Mouse (Mus musculus) gonadal fat pad, adult 2 months (tissue): Measurements from ENCODE around the gene Lgr4. TPM values are rescaled to one million over a fixed set of nuclear protein-coding genes. Genes with fewer than 3 reads are reported as not detected.

ENCODE experiments used
- DNase-seq: peaks from one replicate; pipeline ENCODE4 v3.0.0-alpha.2; 2012; ENCODE audit warnings: low read depth
- polyA plus RNA-seq: library from polyadenylated mRNA; depleted of rRNA; stranded (reverse); fragments of >200 nt; gene quantifications from 2 replicates; pipeline ENCODE4 v1.2.3, GENCODE M21; 2012; rRNA removed

Gene Lgr4
- polyA plus RNA-seq, 1 experiment: 31.5 TPM

DNA sequence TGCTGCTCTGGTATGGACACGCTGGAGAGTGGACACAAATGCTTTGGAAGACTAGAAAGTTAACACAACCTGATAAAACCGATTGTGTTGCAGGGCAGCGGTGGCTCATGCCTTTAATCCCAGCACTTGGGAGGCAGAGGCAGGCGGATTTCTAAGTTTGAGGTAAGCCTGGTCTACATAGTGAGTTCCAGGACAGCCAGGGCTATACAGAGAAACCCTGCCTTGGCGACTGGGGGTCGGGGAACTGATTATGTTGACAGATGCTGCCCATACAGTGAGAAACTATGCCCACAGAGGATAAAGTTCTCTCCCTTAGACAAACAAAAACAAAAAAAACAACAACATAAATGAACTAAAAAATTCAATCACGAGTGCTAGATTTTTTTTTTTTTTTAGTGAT, 99.6 kb downstream of the Lgr4 start:
- DNase-seq: no peak

DNA sequence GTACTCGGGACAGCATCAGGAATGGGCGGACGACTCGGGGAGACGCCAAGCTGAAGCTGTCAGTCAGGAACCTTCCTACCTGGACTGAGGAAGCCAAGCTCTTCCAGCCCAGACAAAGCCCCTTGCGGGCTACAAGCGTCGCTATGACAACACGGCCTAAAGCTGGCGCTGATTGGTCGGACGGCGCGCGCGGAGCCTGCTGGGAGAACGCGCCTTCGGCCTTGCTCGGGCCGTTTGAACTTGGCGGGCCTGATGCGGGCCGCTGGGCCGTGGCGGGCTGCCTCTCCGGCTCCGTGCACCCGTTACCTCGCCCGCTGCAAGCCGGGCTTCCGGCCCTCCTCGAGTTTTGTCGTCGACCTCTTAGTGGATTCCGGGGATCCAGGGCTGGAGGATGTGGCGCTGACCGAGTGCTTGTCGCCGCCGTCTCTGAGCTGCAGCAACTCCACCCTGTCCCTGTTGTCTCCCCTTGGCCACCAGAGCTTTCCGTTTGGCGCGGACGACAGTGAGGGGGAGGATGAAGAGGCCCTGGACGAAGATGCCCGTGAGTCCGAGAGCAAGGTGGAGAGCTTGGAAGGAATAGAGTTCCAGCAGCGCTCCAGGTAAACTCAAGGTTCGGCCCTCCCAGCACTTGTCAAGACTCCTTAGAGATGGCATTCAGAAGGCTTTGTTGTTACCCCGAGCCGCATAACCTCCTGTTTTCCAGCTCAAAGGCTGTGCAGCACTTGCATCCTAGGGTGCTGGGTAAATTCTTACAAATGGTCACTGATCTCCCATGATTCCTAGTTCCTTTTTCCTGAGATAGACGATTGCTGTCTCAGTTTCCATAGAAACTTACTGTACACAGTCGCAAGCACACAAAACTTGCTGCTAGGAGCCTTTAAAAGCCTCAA, 100.4 kb downstream of the Lgr4 start, which contains the start of gene Ccdc34:
Gene Ccdc34, plus strand, starts transcription at position 202 of the 890 bp plus-strand sequence.
- DNase-seq: no peak

DNA sequence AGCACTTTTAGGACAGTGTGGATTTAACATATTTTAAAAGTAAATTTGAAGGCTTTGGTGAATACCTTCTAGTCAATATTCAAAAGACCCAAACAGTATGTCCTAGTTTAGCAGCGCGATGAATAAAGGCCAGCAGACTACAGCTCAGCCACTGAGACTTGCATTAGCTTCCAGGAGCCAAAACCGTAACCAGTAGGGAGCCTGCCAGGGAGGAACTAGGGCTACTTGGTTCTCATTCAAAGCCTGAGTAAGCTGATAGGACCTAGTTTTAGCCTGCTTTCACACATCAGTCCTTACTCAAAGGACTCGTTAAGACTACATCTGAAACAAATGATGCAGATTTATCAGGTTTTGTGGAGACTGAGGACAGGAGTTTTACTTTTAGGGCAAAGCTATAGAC, 102.2 kb downstream of the Lgr4 start:
- no peak for DNase-seq

DNA sequence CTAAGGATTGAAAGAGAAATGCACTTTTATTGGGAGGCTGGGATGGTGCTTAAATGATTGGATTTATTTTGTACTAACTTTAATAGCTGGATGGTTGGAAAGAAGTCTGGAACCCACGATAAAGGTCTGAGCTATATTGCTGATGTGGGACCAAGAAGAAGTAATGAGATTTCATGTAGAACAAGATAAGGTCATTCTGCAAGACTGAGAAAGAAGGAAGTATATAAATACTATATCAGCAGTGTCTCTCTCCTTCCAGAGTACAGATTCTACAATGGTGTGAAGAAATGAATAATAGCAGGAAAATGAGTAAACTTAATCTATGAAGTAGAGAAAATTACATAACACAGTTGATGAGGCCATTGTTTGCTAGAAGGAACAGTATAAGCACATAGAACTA, 103.0 kb downstream of the Lgr4 start:
- DNase-seq: no peak

DNA sequence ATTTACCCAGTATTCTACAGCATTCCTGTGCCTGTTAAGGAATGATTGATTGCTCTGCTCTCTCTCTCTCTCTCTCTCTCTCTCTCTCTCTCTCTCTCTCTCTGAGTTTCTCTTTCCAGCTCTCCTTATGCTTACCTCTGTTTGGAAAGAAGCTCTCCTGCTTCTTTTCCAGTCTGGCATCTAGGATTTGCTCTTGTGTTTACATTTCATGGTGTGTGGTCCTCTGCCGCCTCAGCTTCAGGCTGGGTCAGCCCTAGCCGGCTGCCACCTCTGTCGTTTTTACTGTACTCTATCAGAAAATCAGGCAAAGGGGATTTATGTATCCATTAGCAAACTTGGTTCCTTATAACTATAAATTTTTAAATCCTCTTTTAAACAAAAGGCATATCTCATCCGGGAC, 118.8 kb downstream of the Lgr4 start:
- no peak for DNase-seq

DNA sequence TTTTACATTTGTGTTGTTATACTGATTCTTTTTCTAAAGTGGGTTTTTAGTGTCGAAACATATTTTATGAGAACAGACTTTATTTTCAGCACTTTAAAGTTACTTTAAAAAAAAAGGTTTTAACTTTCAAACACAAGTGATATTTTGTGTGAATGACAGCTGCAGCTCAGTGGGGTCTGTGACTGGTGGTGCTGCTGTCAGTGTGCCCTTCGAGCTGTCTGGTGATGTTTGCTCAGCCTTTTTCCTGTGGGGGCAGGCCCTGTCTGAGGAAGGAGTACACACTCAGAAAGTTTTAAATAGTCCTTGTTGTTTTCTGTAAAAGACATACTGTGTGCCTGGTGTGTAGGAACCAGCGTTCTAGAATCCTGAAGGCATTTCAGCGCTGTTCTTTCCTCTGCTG, 119.2 kb downstream of the Lgr4 start:
- no peak for DNase-seq

DNA sequence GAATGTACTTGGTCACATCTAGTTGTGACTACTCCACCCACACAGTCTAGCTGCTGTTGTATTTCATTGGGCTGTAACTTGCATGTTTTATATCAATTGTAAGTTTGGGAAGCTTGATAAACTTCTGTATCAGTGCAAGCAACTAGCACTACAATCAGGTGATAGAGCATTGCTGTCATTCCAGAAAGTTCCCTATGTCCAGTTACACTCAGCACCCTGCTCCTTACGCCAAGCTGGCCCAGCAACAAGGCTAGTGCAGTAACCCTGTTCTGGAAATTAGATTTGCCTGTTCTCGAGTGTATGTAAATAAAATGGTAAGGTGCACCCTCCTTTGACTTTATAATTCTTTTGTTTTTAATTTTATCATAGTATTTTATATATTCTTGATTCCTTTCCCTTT, 119.8 kb downstream of the Lgr4 start:
- no peak for DNase-seq

DNA sequence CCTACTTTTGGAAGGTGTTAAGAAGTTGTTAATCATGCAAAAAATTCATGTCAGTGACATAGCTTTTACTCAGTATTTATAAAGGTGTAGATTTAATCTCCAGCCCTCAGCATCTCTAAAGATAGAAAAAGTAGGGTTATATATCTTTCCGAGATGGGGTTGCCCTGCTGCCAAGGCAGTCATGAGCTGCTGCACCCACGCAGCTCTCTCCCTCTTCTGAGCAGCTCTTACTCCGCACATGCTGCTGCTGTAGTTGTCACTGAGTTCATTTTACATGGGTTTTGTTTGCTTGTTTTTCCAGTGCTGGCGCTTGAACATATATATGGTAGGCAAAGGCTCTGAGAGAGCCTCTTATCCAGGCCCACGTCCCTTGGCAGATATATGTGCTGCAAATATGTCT, 120.9 kb downstream of the Lgr4 start:
- DNase-seq: no peak

DNA sequence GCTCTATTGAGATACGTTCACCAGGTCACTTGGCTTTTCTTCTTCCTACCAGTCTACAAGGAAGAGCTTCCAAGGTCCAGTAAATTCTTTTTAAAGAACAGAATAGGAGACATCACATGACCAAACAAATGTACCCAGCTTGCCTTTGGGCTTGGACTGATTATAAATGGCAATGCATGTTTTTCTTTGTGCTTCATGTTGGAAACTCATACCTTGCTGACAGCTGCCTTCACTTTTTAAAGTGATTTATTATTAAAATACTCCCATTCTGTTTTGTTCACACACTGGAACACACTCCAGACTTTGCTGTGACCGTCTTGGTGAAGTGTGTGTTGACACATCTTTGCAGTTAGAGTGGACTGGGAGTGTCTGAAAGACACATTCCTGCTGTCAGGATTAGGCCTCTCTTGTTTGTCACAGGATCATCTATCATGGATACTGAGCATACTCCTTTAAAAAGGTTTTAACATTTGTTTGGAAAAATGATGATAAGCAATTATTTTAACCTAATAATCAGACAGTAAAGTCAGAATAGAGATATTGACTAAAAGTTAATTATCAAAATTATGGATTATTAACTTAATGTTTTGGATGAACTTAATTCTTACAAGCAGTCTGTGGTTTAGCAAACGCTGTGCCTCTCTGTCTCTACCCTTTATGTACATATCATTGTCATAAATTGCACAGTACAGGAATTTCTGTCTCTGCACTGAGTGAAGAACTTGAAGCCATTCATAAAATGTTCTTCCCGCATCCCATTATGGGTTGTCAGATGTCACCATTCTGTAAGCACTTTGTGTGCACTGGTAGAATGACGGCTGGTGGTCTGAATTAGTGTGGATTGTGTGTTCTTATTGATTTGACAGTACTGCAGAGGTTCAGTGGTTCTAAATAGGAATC, 125.7 kb downstream of the Lgr4 start:
- no peak for DNase-seq

DNA sequence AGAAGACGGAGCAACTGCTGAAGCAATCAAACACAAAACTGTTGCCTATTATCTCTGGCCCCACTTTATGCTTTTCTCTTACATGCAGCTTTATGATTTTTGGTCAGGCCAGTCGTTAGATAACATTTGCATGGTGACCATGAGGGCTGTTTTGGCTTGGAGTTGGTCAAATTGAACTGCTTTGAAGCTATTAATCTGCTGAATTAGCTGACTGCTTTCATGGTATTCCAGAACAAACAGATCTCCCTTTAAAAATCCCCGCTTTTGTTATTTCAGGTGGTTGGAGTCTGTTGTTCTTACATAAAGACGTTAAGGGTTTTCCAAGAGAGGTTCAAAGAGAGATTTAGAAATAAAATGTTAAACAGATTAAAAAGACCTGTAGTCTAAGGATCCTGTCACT, 141.0 kb downstream of the Lgr4 start:
- no peak for DNase-seq

DNA sequence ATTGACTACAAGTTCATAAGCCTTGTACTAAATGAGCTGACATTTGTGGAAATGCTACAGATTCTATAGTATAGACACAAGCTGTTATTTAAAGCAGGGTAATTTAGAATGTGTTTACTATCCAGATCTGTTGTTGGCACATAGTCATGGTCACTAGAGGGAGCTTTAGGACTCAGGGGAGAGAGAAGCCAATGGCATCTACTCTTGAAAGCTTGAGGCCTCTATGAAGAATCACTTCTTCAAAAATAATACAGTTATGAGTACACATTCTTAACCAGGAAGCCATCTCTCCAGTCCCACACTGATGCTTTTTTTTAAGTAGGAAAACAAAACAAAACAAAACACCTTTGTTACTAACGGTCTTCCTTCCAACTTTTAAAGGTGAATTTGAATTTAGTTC, 145.7 kb downstream of the Lgr4 start:
- no peak for DNase-seq

Other genes with a start within 250 kb of the Lgr4 start
- 0.08 and 0.18 TPM in 2 replicates for gene Bdnf, start 242.9 kb upstream of the Lgr4 start, polyA plus RNA-seq
- 8.8 and 11.9 TPM in 2 replicates for gene Lin7c, start 26.8 kb upstream of the Lgr4 start, polyA plus RNA-seq
- gene Ccdc34, start 100.2 kb downstream of the Lgr4 start, polyA plus RNA-seq: 4.8 and 5.1 TPM in 2 replicates